Mouse (Mus musculus) midbrain, embryonic 14.5 days (tissue): ENCODE measurements around the gene Bnip2. TPM values are rescaled to one million over a fixed set of nuclear protein-coding genes. Genes with fewer than 3 reads are reported as not detected.

Source experiments
- ATAC-seq: fragments of 200-750 bp; cut with Nextera tagmentation; 2 replicates; pipeline ENCODE4 v1.8.0; 2017; ENCODE audit warnings: moderate number of reproducible peaks, moderate library complexity; ENCODE audit not compliant: low FRiP score, low TSS enrichment
- DNase-seq: peaks from one replicate; pipeline ENCODE4 v3.0.0-alpha.2; 2015
- H3K27ac ChIP-seq: fragments of 300-500 bp; sonication (generic); replicated peaks from 2 replicates; pipeline ENCODE4 v1.5.1; 2014; ENCODE audit warnings: mild to moderate bottlenecking, low read depth, low read length, moderate library complexity
- H3K27me3 ChIP-seq: fragments of 300-500 bp; sonication (generic); 2 replicates; pipeline ENCODE4 v1.6.1; 2014; ENCODE audit warnings: low read length, control low read depth, mixed read lengths; ENCODE audit not compliant: control insufficient read depth, insufficient read depth
- H3K36me3 ChIP-seq: fragments of 300-500 bp; sonication (generic); 2 replicates; pipeline ENCODE4 v1.6.1; 2014; ENCODE audit warnings: low read length, control low read depth; ENCODE audit not compliant: control insufficient read depth, insufficient read depth
- H3K4me1 ChIP-seq: fragments of 300-500 bp; sonication (generic); 2 replicates; pipeline ENCODE4 v1.6.1; 2014; ENCODE audit warnings: mild to moderate bottlenecking, antibody characterized with exemption, low read length, control low read depth; ENCODE audit not compliant: control insufficient read depth, insufficient read depth
- H3K4me2 ChIP-seq: fragments of 300-500 bp; sonication (generic); 2 replicates; pipeline ENCODE4 v1.6.1; 2014; ENCODE audit warnings: mild to moderate bottlenecking, low read length, moderate library complexity
- H3K4me3 ChIP-seq: fragments of 300-500 bp; sonication (generic); replicated peaks from 2 replicates; pipeline ENCODE4 v1.5.1; 2014; ENCODE audit warnings: low read depth, low read length
- H3K9ac ChIP-seq: fragments of 300-500 bp; sonication (generic); replicated peaks from 2 replicates; pipeline ENCODE4 v1.6.1; 2014; ENCODE audit warnings: mild to moderate bottlenecking, low read length, moderate library complexity
- H3K9me3 ChIP-seq: fragments of 300-500 bp; sonication (generic); 2 replicates; pipeline ENCODE4 v1.6.1; 2016; ENCODE audit warnings: low read length, control low read depth, mixed read lengths; ENCODE audit not compliant: control insufficient read depth
- WGBS: fragments of 180-500 bp; shearing (Covaris S2); extraction: QIAGEN DNeasy Blood & Tissue Kit; methylation state at CpG from one replicate; pipeline ENCODE4 v1.1.7; 2014; 5-methylcytosine and 5-hydroxymethylcytosine counted together
- polyA plus RNA-seq: library from polyadenylated mRNA; unstranded; fragments of >200 nt; fragmentation: Nextera tagmentation; extraction: Ambion mirVana; gene quantifications from 2 replicates; pipeline ENCODE4 v1.2.1, GENCODE M21; 2014

The Bnip2 gene
- polyA plus RNA-seq, 1 experiment from 2014 or later = 92.8 TPM

- ATAC-seq = no peak
- no peak overlapping the region for H3K9ac ChIP-seq
- H3K9me3 ChIP-seq = no peaks in the 10 kb centered on the region
- H3K27me3 ChIP-seq = no peaks in the 10 kb centered on the region
- H3K4me1 ChIP-seq = no peaks in the 10 kb centered on the region
- DNase-seq = no peak
- H3K4me3 ChIP-seq = no peak overlapping the region
- 55% methylated on average over 6 of the region's 6 CpGs for WGBS
- no peak overlapping the region for H3K27ac ChIP-seq
- no peaks in the 10 kb centered on the region for H3K36me3 ChIP-seq
- no peak overlapping the region for H3K4me2 ChIP-seq
Observed at GRCm38 (mm10) chr9:70048751-70049415, 59.6 kb downstream of the Bnip2 start.

- WGBS = 11% methylated on average over 3 of the region's 3 CpGs
- DNase-seq = peak; percentile 54
- ATAC-seq = peak; percentile 46; the same call in 1 of the 2 replicates
- Histone ChIP-seq H3K36me3 (no peaks in the 10 kb centered on the region), H3K9me3 (no peaks in the 10 kb centered on the region), H3K27me3 (no peaks in the 10 kb centered on the region), H3K4me3 (no peak overlapping the region), H3K9ac (no peak overlapping the region), H3K27ac (no peak overlapping the region), H3K4me1 (no peaks in the 10 kb centered on the region), H3K4me2 (no peak overlapping the region)
Observed at GRCm38 (mm10) chr9:70049416-70049783, 60.1 kb downstream of the Bnip2 start.

GRCm38 (mm10) chr9:70049839-70050238, 60.6 kb downstream of the Bnip2 start:
- Histone ChIP-seq H3K4me2 (no peak overlapping the region), H3K4me3 (no peak overlapping the region), H3K36me3 (no peaks in the 10 kb centered on the region), H3K9ac (no peak overlapping the region), H3K27ac (no peak overlapping the region), H3K9me3 (no peaks in the 10 kb centered on the region), H3K27me3 (no peaks in the 10 kb centered on the region), H3K4me1 (no peaks in the 10 kb centered on the region)
- 41% methylated on average over 8 of the region's 8 CpGs for WGBS
- DNase-seq = no peak
- no peak for ATAC-seq

- Histone ChIP-seq H3K4me1 (no peaks in the 10 kb centered on the region), H3K9ac (no peak overlapping the region), H3K27ac (no peak overlapping the region), H3K36me3 (no peaks in the 10 kb centered on the region), H3K27me3 (no peaks in the 10 kb centered on the region), H3K4me3 (no peak overlapping the region), H3K9me3 (no peaks in the 10 kb centered on the region), H3K4me2 (no peak overlapping the region)
- ATAC-seq (no peak), DNase-seq (no peak)
- WGBS = 64% methylated on average over 3 of the region's 3 CpGs
Observed at GRCm38 (mm10) chr9:70052730-70053129, 63.5 kb downstream of the Bnip2 start.

- Histone ChIP-seq H3K36me3 (no peaks in the 10 kb centered on the region), H3K9ac (no peak overlapping the region), H3K4me3 (no peak overlapping the region), H3K4me1 (no peaks in the 10 kb centered on the region), H3K9me3 (no peaks in the 10 kb centered on the region), H3K27ac (no peak overlapping the region), H3K27me3 (no peaks in the 10 kb centered on the region), H3K4me2 (no peak overlapping the region)
- ATAC-seq = no peak
- no peak for DNase-seq
- WGBS = 27% methylated on average over 3 of the region's 3 CpGs
Observed at GRCm38 (mm10) chr9:70053411-70053810, 64.1 kb downstream of the Bnip2 start.

Other genes with a start within 250 kb of the Bnip2 start
- gene Foxb1, start 228.5 kb upstream of the Bnip2 start, polyA plus RNA-seq = 9.9 and 10.7 TPM in 2 replicates
- gene Gtf2a2, start 23.1 kb downstream of the Bnip2 start, polyA plus RNA-seq = 205 and 227 TPM in 2 replicates
- gene Gcnt3, start 48.6 kb downstream of the Bnip2 start, polyA plus RNA-seq = not detected in 2 replicates
- gene Fam81a, start 153.1 kb downstream of the Bnip2 start, polyA plus RNA-seq = 5.6 and 5.9 TPM in 2 replicates
- gene Myo1e, start 217.9 kb downstream of the Bnip2 start, polyA plus RNA-seq = 3.8 and 6.5 TPM in 2 replicates